Mouse (Mus musculus): ENCODE data around the gene Mbnl1.

DNA sequence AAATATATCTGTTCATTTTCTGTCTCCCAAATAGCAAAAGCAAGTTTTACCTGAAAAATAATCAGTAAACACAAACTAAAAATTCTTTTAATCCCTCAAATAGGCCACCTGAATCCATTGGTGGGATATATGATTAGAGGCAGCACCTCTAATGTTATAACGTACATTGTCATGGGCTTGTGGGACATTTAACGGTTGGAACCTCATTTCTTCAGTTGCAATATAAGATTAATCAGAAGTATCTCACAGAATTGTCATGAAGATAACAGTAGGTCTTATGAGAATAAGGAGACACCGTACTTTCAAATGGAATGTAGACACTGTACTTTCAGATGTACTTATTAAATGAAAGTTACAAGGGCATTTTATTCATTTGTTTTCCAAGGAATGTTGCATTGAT, 112.1 kb downstream of the Mbnl1 start:
- TF ChIP-seq CTCF (conservative IDR thresholded peaks at IDR 0.05 in 1 of 2, IDR thresholded peaks at IDR 0.05 in 1 of 2; ENCODE audit: low read depth in 2 of 2, low read length in 2 of 2) (no peak), JUND (conservative IDR thresholded peaks at IDR 0.05; ENCODE audit: low read depth, low read length) (no peak), EP300 (IDR thresholded peaks at IDR 0.05; ENCODE audit: low read length) (no peak), ZNF384 (IDR thresholded peaks at IDR 0.05; ENCODE audit: low read depth, low read length) (no peak), RAD21 (IDR thresholded peaks at IDR 0.05; ENCODE audit: low read depth, low read length) (no peak), TCF12 (IDR thresholded peaks at IDR 0.05; ENCODE audit: low read depth, low read length) (no peak), CHD2 (IDR thresholded peaks at IDR 0.05; ENCODE audit: low read length) (no peak), TBP (conservative IDR thresholded peaks at IDR 0.05; ENCODE audit: low read depth, low read length) (no peak), MAFK (IDR thresholded peaks at IDR 0.05; ENCODE audit: insufficient replicate concordance, low read length) (no peak)

Measured in CH12.LX (cell line).